ENCODE assay signal across 9 mouse cellular contexts in genomic region chr8:125619336-125619906, GRCm38 (mm10). TPM values are rescaled to one million over a fixed set of nuclear protein-coding genes. Genes with fewer than 3 reads are reported as not detected.
DNase-seq lines count a peak whose midpoint lies in the region; ATAC-seq and TF ChIP-seq lines count a peak whose summit lies in the region.
"Had no signal": no experiment of that assay in that cellular context is flagged by ENCODE, and none has a peak within 500 bp of the region (broad histone marks: within the 10 kb centered on the region; RNA-seq: fewer than 3 reads in every experiment).

No protein-coding gene starts in this region.

- WGBS in heart, embryonic 12.5 days: 49% methylated on average over 12 of the region's 12 CpGs
- WGBS in midbrain, embryonic 12.5 days: 46% methylated on average over 12 of the region's 12 CpGs
- 19% methylated on average over 12 of the region's 12 CpGs for WGBS in stomach, postnatal 0 days

- peaks cover 58% of the 10 kb centered on the region for H3K4me1 ChIP-seq in heart, embryonic 12.5 days (replicated peaks)
- H3K4me1 ChIP-seq in midbrain, embryonic 12.5 days: peaks cover 11% of the 10 kb centered on the region; the same call in 1 of the 2 replicates
- H3K4me1 ChIP-seq in stomach, postnatal 0 days (replicated peaks; ENCODE audit: control insufficient read depth, insufficient read depth): peaks cover 10% of the 10 kb centered on the region

- 0 out of 2 replicates have a peak, but pooled peaks have one; percentile 31 for ATAC-seq in cerebellum, adult (ENCODE audit: insufficient number of reproducible peaks, low FRiP score, low TSS enrichment)
- no peak for ATAC-seq in heart, embryonic 12.5 days (ENCODE audit: insufficient number of reproducible peaks, low FRiP score)
- ATAC-seq in midbrain, embryonic 12.5 days (ENCODE audit: low FRiP score, low read depth): no peak
- ATAC-seq in stomach, postnatal 0 days (ENCODE audit: low FRiP score, low TSS enrichment): peak; percentile 86

- H3K27ac ChIP-seq in heart, embryonic 12.5 days (ENCODE audit: poor library complexity, severe bottlenecking): peak overlapping the region; percentile 36; the same call in 1 of the 2 replicates
- 0 out of 2 replicates have a peak overlapping the region, but pooled peaks have one; percentile 27 for H3K27ac ChIP-seq in midbrain, embryonic 12.5 days (replicated peaks)
- H3K27ac ChIP-seq in stomach, postnatal 0 days (replicated peaks): peak overlapping the region; percentile 76
- H3K27ac ChIP-seq: liver, embryonic 14.5 days had no signal

- no peak for TF ChIP-seq EP300 in stomach, postnatal 0 days (optimal IDR thresholded peaks at IDR 0.05)

- no peak overlapping the region for H3K9ac ChIP-seq in heart, embryonic 12.5 days
- H3K9ac ChIP-seq in midbrain, embryonic 12.5 days (replicated peaks): 0 out of 2 replicates have a peak overlapping the region, but pooled peaks have one; percentile 7
- 0 out of 2 replicates have a peak overlapping the region, but pooled peaks have one; percentile 8 for H3K9ac ChIP-seq in stomach, postnatal 0 days (ENCODE audit: low read length)
- H3K9ac ChIP-seq: liver, embryonic 14.5 days had no signal

- H3K4me2 ChIP-seq in heart, embryonic 12.5 days: no peak overlapping the region
- H3K4me2 ChIP-seq in midbrain, embryonic 12.5 days (replicated peaks): no peak overlapping the region
- peak overlapping the region; percentile 42 for H3K4me2 ChIP-seq in stomach, postnatal 0 days (replicated peaks; ENCODE audit: low read depth)

- peak; percentile 54 for TF ChIP-seq CTCF in stomach, postnatal 0 days (IDR thresholded peaks at IDR 0.05; ENCODE audit: low read depth)

- H3K27me3 ChIP-seq in heart, embryonic 12.5 days (replicated peaks): no peaks in the 10 kb centered on the region
- no peaks in the 10 kb centered on the region for H3K27me3 ChIP-seq in midbrain, embryonic 12.5 days
- no peaks in the 10 kb centered on the region for H3K27me3 ChIP-seq in stomach, postnatal 0 days (ENCODE audit: control insufficient read depth, insufficient read depth, low read length)

- no peak overlapping the region for H3K4me3 ChIP-seq in heart, embryonic 12.5 days
- no peak overlapping the region for H3K4me3 ChIP-seq in midbrain, embryonic 12.5 days
- 0 out of 2 replicates have a peak overlapping the region, but pooled peaks have one; percentile 12 for H3K4me3 ChIP-seq in stomach, postnatal 0 days (ENCODE audit: low read depth, low read length)

- DNase-seq in ovary, adult 18-20 months (ENCODE audit: low spot score): peak; percentile 28
- no peak for DNase-seq in ovary, postnatal 10 days (ENCODE audit: low spot score)
- peak; percentile 10 to 16 for DNase-seq in left cerebral cortex, adult 18-20 months (ENCODE audit: low spot score in 2 of 2)
- peak; percentile 77 for DNase-seq in stomach, postnatal 0 days (ENCODE audit: low spot score)
- DNase-seq in testis, postnatal 14 days (ENCODE audit: low spot score): no peak

- no peaks in the 10 kb centered on the region for H3K36me3 ChIP-seq in heart, embryonic 12.5 days
- H3K36me3 ChIP-seq in midbrain, embryonic 12.5 days: no peaks in the 10 kb centered on the region
- no peaks in the 10 kb centered on the region for H3K36me3 ChIP-seq in stomach, postnatal 0 days (ENCODE audit: control insufficient read depth, insufficient read depth, low read length)

- no peaks in the 10 kb centered on the region for H3K9me3 ChIP-seq in heart, embryonic 12.5 days (replicated peaks)
- no peaks in the 10 kb centered on the region for H3K9me3 ChIP-seq in midbrain, embryonic 12.5 days
- H3K9me3 ChIP-seq in stomach, postnatal 0 days (ENCODE audit: control insufficient read depth, low read length): no peaks in the 10 kb centered on the region

RNA-seq across cellular contexts. Expression of gene Sipa1l2, which starts 49.8 kb away (rescaled TPM):
- 32.8 and 36.0 TPM in 2 replicates for polyA plus RNA-seq in heart, embryonic 12.5 days (2016; fragmentation: Nextera tagmentation; extraction: Ambion mirVana)
- 10 to 100 TPM; 42.4 to 43.1 TPM for total RNA-seq in left cerebral cortex, adult 18-20 months (2021)
- polyA plus RNA-seq in midbrain, embryonic 12.5 days (2016; fragmentation: Nextera tagmentation; extraction: Ambion mirVana): 43.7 and 45.4 TPM in 2 replicates
- 3.1 and 3.6 TPM in 2 replicates for polyA plus RNA-seq in stomach, postnatal 0 days (2015; fragmentation: Nextera tagmentation; extraction: Ambion mirVana)

RNA-seq across cellular contexts. Expression of gene Map10, which starts 50.2 kb away (rescaled TPM):
- 7.9 and 8.2 TPM in 2 replicates for polyA plus RNA-seq in heart, embryonic 12.5 days (2016; fragmentation: Nextera tagmentation; extraction: Ambion mirVana)
- total RNA-seq in left cerebral cortex, adult 18-20 months (2021): 1 to 10 TPM; 4.5 to 4.8 TPM
- polyA plus RNA-seq in midbrain, embryonic 12.5 days (2016; fragmentation: Nextera tagmentation; extraction: Ambion mirVana): 9.9 and 10.9 TPM in 2 replicates
- 1.8 and 2.2 TPM in 2 replicates for polyA plus RNA-seq in stomach, postnatal 0 days (2015; fragmentation: Nextera tagmentation; extraction: Ambion mirVana)

Comparison
In these comparisons a context has a peak if more than half of its experiments do, and no peak if none do; other contexts are left out.
1. DNase-seq: peak in ovary, adult 18-20 months (single experiment), left cerebral cortex, adult 18-20 months (2 of 2) and stomach, postnatal 0 days (single experiment); none in ovary, postnatal 10 days (single experiment) and testis, postnatal 14 days (single experiment).
2. ATAC-seq: peak in cerebellum, adult (single experiment) and stomach, postnatal 0 days (single experiment); none in heart, embryonic 12.5 days (single experiment) and midbrain, embryonic 12.5 days (single experiment).
3. Peak in every context shown above with its lines, with median percentiles within 50 percentile points of each other: H3K27ac ChIP-seq.